Mouse (Mus musculus): Measurements from ENCODE around the gene Tpst1. TPM values are rescaled to one million over a fixed set of nuclear protein-coding genes. Genes with fewer than 3 reads are reported as not detected.

Gene Tpst1
- total and polyA plus RNA-seq, 3 experiments: 31.7 to 32.3 TPM; not detected in 1

GRCm38 (mm10) chr5:130116116-130116515 is 43.0 kb downstream of the Tpst1 start:
- TF ChIP-seq ELF1 (IDR thresholded peaks at IDR 0.05; ENCODE audit: low read depth, low read length): no peak
- no peak for TF ChIP-seq UBTF (IDR thresholded peaks at IDR 0.05; ENCODE audit: borderline replicate concordance, insufficient read depth, low read depth, low read length)
- no peak for TF ChIP-seq JUND (IDR thresholded peaks at IDR 0.05; ENCODE audit: low read depth, low read length)
- no peak for TF ChIP-seq HCFC1 (IDR thresholded peaks at IDR 0.05; ENCODE audit: low read depth, low read length)
- TF ChIP-seq SIN3A (IDR thresholded peaks at IDR 0.05; ENCODE audit: low read length): no peak
- TF ChIP-seq MYB (IDR thresholded peaks at IDR 0.05; ENCODE audit: low read depth, low read length): no peak
- TF ChIP-seq CHD1 (IDR thresholded peaks at IDR 0.05; ENCODE audit: low read depth, low read length): no peak
- TF ChIP-seq KAT2A (conservative IDR thresholded peaks at IDR 0.05; ENCODE audit: low read depth, low read length): no peak
- no peak for TF ChIP-seq USF2 (IDR thresholded peaks at IDR 0.05; ENCODE audit: borderline replicate concordance in 1 of 2, insufficient read depth in 1 of 2, low read depth in 1 of 2, low read length in 2 of 2)
- no peak for TF ChIP-seq BHLHE40 (IDR thresholded peaks at IDR 0.05; ENCODE audit: borderline replicate concordance, low read depth, low read length)
- no peak for TF ChIP-seq ZNF384 (IDR thresholded peaks at IDR 0.05; ENCODE audit: low read depth, low read length)
- no peak for TF ChIP-seq USF1 (IDR thresholded peaks at IDR 0.05; ENCODE audit: low read depth, low read length)
- no peak overlapping the region for H3K27ac ChIP-seq (ENCODE audit: control insufficient read depth, low read depth, low read length)
- no peaks in the 10 kb centered on the region for H3K27me3 ChIP-seq (ENCODE audit: control insufficient read depth in 1 of 2, insufficient read depth in 2 of 2, low read length in 2 of 2)
- H3K79me2 ChIP-seq (ENCODE audit: control insufficient read depth, insufficient read depth, low read length, poor library complexity): no peaks in the 10 kb centered on the region; the same call in 1 of the 2 replicates
- no peak for DNase-seq (ENCODE audit: low read depth, low spot score)
- H3K36me3 ChIP-seq (ENCODE audit: control insufficient read depth in 1 of 2, insufficient read depth in 2 of 2, low read length in 2 of 2): no peaks in the 10 kb centered on the region
- H3K4me1 ChIP-seq (ENCODE audit: control insufficient read depth in 1 of 2, insufficient read depth in 2 of 2, low read length in 2 of 2): peaks cover 0 to 3% of the 10 kb centered on the region in 2 experiments; a peak in 1 of 4 replicates
- no peak overlapping the region for H3K9ac ChIP-seq (ENCODE audit: control insufficient read depth, low read depth, low read length, poor library complexity, severe bottlenecking)
- no peak overlapping the region for H3K4me3 ChIP-seq (ENCODE audit: control insufficient read depth in 1 of 2, insufficient read depth in 1 of 2, low read depth in 2 of 2, low read length in 2 of 2)
- H3K9me3 ChIP-seq (replicated peaks; ENCODE audit: insufficient read depth, low read length): no peaks in the 10 kb centered on the region

- no peaks in the 10 kb centered on the region for H3K9me3 ChIP-seq (replicated peaks; ENCODE audit: insufficient read depth, low read length)
- no peaks in the 10 kb centered on the region; the same call in 1 of the 2 replicates for H3K79me2 ChIP-seq (ENCODE audit: control insufficient read depth, insufficient read depth, low read length, poor library complexity)
- H3K4me3 ChIP-seq (ENCODE audit: control insufficient read depth in 1 of 2, insufficient read depth in 1 of 2, low read depth in 2 of 2, low read length in 2 of 2): no peak overlapping the region
- H3K27me3 ChIP-seq (ENCODE audit: control insufficient read depth in 1 of 2, insufficient read depth in 2 of 2, low read length in 2 of 2): no peaks in the 10 kb centered on the region
- H3K27ac ChIP-seq (ENCODE audit: control insufficient read depth, low read depth, low read length): no peak overlapping the region
- H3K9ac ChIP-seq (ENCODE audit: control insufficient read depth, low read depth, low read length, poor library complexity, severe bottlenecking): no peak overlapping the region
- DNase-seq (ENCODE audit: low read depth, low spot score): no peak
- no peaks in the 10 kb centered on the region for H3K36me3 ChIP-seq (ENCODE audit: control insufficient read depth in 1 of 2, insufficient read depth in 2 of 2, low read length in 2 of 2)
- no peak for TF ChIP-seq NRF1 (IDR thresholded peaks at IDR 0.05; ENCODE audit: insufficient read depth, low read depth, low read length, poor library complexity, severe bottlenecking)
- no peak for TF ChIP-seq NELFE (IDR thresholded peaks at IDR 0.05; ENCODE audit: low read depth, low read length)
- peaks cover 0 to 3% of the 10 kb centered on the region in 2 experiments; a peak in 1 of 4 replicates for H3K4me1 ChIP-seq (ENCODE audit: control insufficient read depth in 1 of 2, insufficient read depth in 2 of 2, low read length in 2 of 2)
These were observed 43.7 kb downstream of the Tpst1 start for GRCm38 (mm10) chr5:130116857-130117256.

- Histone ChIP-seq H3K4me1 (ENCODE audit: control insufficient read depth in 1 of 2, insufficient read depth in 2 of 2, low read length in 2 of 2) (no peaks in the 10 kb centered on the region; a peak in 1 of 4 replicates), H3K9me3 (replicated peaks; ENCODE audit: insufficient read depth, low read length) (no peaks in the 10 kb centered on the region), H3K9ac (ENCODE audit: control insufficient read depth, low read depth, low read length, poor library complexity, severe bottlenecking) (no peak overlapping the region), H3K27me3 (ENCODE audit: control insufficient read depth in 1 of 2, insufficient read depth in 2 of 2, low read length in 2 of 2) (no peaks in the 10 kb centered on the region), H3K79me2 (ENCODE audit: control insufficient read depth, insufficient read depth, low read length, poor library complexity) (no peaks in the 10 kb centered on the region; the same call in 1 of the 2 replicates), H3K4me3 (ENCODE audit: control insufficient read depth in 1 of 2, insufficient read depth in 1 of 2, low read depth in 2 of 2, low read length in 2 of 2) (no peak overlapping the region), H3K27ac (ENCODE audit: control insufficient read depth, low read depth, low read length) (no peak overlapping the region), H3K36me3 (ENCODE audit: control insufficient read depth in 1 of 2, insufficient read depth in 2 of 2, low read length in 2 of 2) (no peaks in the 10 kb centered on the region)
- TF ChIP-seq USF1 (IDR thresholded peaks at IDR 0.05; ENCODE audit: low read depth, low read length): no peak
- no peak for DNase-seq (ENCODE audit: low read depth, low spot score)
These were observed 44.8 kb downstream of the Tpst1 start for GRCm38 (mm10) chr5:130117932-130118331.

All from MEL (cell line).